Mouse (Mus musculus) hindbrain, embryonic 10.5 days (tissue): ENCODE data around the gene Psme4. TPM values are rescaled to one million over a fixed set of nuclear protein-coding genes. Genes with fewer than 3 reads are reported as not detected.

ENCODE experiments used
- DNase-seq: peaks from one replicate; pipeline ENCODE4 v3.0.0-alpha.2; 2017; ENCODE audit warnings: low spot score
- H3K27ac ChIP-seq: fragments of 300-500 bp; sonication (generic); 2 replicates; pipeline ENCODE4 v1.5.1; 2016; ENCODE audit warnings: mild to moderate bottlenecking, moderate library complexity
- H3K27me3 ChIP-seq: fragments of 300-500 bp; sonication (generic); 2 replicates; pipeline ENCODE4 v1.6.1; 2016; ENCODE audit warnings: mild to moderate bottlenecking; ENCODE audit not compliant: poor library complexity, insufficient read depth, severe bottlenecking
- H3K36me3 ChIP-seq: fragments of 300-500 bp; sonication (generic); 2 replicates; pipeline ENCODE4 v1.6.1; 2016; ENCODE audit warnings: mild to moderate bottlenecking, moderate library complexity
- H3K4me1 ChIP-seq: fragments of 300-500 bp; sonication (generic); replicated peaks from 2 replicates; pipeline ENCODE4 v1.6.1; 2016; ENCODE audit warnings: mild to moderate bottlenecking
- H3K4me3 ChIP-seq: fragments of 300-500 bp; sonication (generic); 2 replicates; pipeline ENCODE4 v1.5.1; 2016; ENCODE audit warnings: mild to moderate bottlenecking, moderate library complexity
- H3K9me3 ChIP-seq: fragments of 300-500 bp; sonication (generic); 2 replicates; pipeline ENCODE4 v1.6.1; 2016; ENCODE audit warnings: mild to moderate bottlenecking, moderate library complexity
- WGBS: fragments of 180-500 bp; shearing (Covaris S2); methylation state at CpG from one replicate; pipeline ENCODE4 v1.1.7; 2016; 5-methylcytosine and 5-hydroxymethylcytosine counted together
- polyA plus RNA-seq: library from polyadenylated mRNA; unstranded; fragments of >200 nt; fragmentation: Nextera tagmentation; extraction: Ambion mirVana; gene quantifications from 2 replicates; pipeline ENCODE4 v1.2.1, GENCODE M21; 2016

Gene Psme4
- polyA plus RNA-seq, 1 experiment from 2014 or later: 22.5 TPM

- H3K9me3 ChIP-seq: no peaks in the 10 kb centered on the region
- no peak overlapping the region for H3K27ac ChIP-seq
- H3K36me3 ChIP-seq: peaks cover 15% of the 10 kb centered on the region
- no peak overlapping the region for H3K4me3 ChIP-seq
- H3K4me1 ChIP-seq: no peaks in the 10 kb centered on the region
- peak; percentile 23 for DNase-seq
- no peaks in the 10 kb centered on the region for H3K27me3 ChIP-seq
- WGBS: 75% methylated on average over 1 of the region's 1 CpGs
Measured at GRCm38 (mm10) chr11:30799496-30799895, 28.0 kb downstream of the Psme4 start.

DNA sequence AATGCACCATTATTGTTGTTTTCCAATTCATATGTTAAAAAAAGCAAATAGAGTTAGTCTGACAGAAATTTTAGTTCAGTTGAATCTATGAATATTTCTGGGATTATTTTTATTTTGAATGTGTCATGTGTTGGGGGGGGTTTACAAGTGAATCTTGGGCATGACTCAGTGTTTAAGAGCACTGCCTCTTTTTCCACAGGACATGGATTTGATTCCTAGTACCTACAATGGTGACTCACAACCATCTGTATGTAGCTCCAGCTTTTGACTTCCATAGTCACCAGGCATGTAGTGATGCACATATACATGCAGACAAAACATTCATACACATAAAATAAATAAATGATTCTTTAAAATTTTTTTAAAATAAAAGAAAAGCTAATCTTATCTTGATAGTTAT lies 28.6 kb downstream of the Psme4 start:
- H3K4me1 ChIP-seq: no peaks in the 10 kb centered on the region
- H3K4me3 ChIP-seq: no peak overlapping the region
- no peaks in the 10 kb centered on the region for H3K27me3 ChIP-seq
- peaks cover 13% of the 10 kb centered on the region for H3K36me3 ChIP-seq
- H3K9me3 ChIP-seq: no peaks in the 10 kb centered on the region
- DNase-seq: no peak
- H3K27ac ChIP-seq: no peak overlapping the region

- peaks cover 20% of the 10 kb centered on the region for H3K36me3 ChIP-seq
- WGBS: 93% methylated on average over 1 of the region's 1 CpGs
- no peaks in the 10 kb centered on the region for H3K27me3 ChIP-seq
- DNase-seq: no peak
- no peaks in the 10 kb centered on the region for H3K4me1 ChIP-seq
- H3K27ac ChIP-seq: no peak overlapping the region
- H3K9me3 ChIP-seq: no peaks in the 10 kb centered on the region
- H3K4me3 ChIP-seq: no peak overlapping the region
Measured at GRCm38 (mm10) chr11:30802421-30802820, 30.9 kb downstream of the Psme4 start.

GRCm38 (mm10) chr11:30821116-30821515 lies 49.6 kb downstream of the Psme4 start:
- no peak overlapping the region for H3K4me3 ChIP-seq
- H3K36me3 ChIP-seq: peaks cover 97% of the 10 kb centered on the region
- H3K27ac ChIP-seq: no peak overlapping the region
- DNase-seq: no peak
- H3K27me3 ChIP-seq: no peaks in the 10 kb centered on the region
- 93% methylated on average over 5 of the region's 5 CpGs for WGBS
- H3K9me3 ChIP-seq: no peaks in the 10 kb centered on the region
- H3K4me1 ChIP-seq: no peaks in the 10 kb centered on the region

- H3K27me3 ChIP-seq: no peaks in the 10 kb centered on the region
- H3K27ac ChIP-seq: no peak overlapping the region
- WGBS: 95% methylated on average over 2 of the region's 2 CpGs
- H3K4me3 ChIP-seq: no peak overlapping the region
- H3K4me1 ChIP-seq: no peaks in the 10 kb centered on the region
- H3K36me3 ChIP-seq: peaks cover 95% of the 10 kb centered on the region
- no peaks in the 10 kb centered on the region for H3K9me3 ChIP-seq
- no peak for DNase-seq
Measured at GRCm38 (mm10) chr11:30838793-30839192, 67.3 kb downstream of the Psme4 start.

- no peak for DNase-seq
- Histone ChIP-seq H3K4me1 (no peaks in the 10 kb centered on the region), H3K9me3 (no peaks in the 10 kb centered on the region), H3K27ac (no peak overlapping the region), H3K27me3 (no peaks in the 10 kb centered on the region), H3K36me3 (peaks cover 87% of the 10 kb centered on the region), H3K4me3 (no peak overlapping the region)
- WGBS: 79% methylated on average over 1 of the region's 1 CpGs
Measured at GRCm38 (mm10) chr11:30844355-30844754, 72.8 kb downstream of the Psme4 start.

- Histone ChIP-seq H3K9me3 (no peaks in the 10 kb centered on the region), H3K4me3 (no peak overlapping the region), H3K4me1 (no peaks in the 10 kb centered on the region), H3K36me3 (peaks cover 69% of the 10 kb centered on the region), H3K27me3 (no peaks in the 10 kb centered on the region), H3K27ac (no peak overlapping the region)
- DNase-seq: no peak
Measured at GRCm38 (mm10) chr11:30872425-30872824, 100.9 kb downstream of the Psme4 start.

- H3K36me3 ChIP-seq: peaks cover 10% of the 10 kb centered on the region
- WGBS: 3% methylated on average over 41 of the region's 41 CpGs
- no peaks in the 10 kb centered on the region; the same call in 1 of the 2 replicates for H3K27me3 ChIP-seq
- peak within 1 kb of the TSS; percentile 78 for H3K27ac ChIP-seq
- peak; percentile 59 for DNase-seq
- H3K4me1 ChIP-seq: peaks cover 10% of the 10 kb centered on the region
- peak within 1 kb of the TSS; percentile 60 for H3K4me3 ChIP-seq
- H3K9me3 ChIP-seq: no peaks in the 10 kb centered on the region
Measured at GRCm38 (mm10) chr11:30885171-30885871, 113.8 kb downstream of the Psme4 start, which contains the start of the genes Gpr75 and Asb3. Gpr75 (plus strand) TSS chr11:30885358. Asb3 (plus strand) TSS chr11:30885416.

- Histone ChIP-seq H3K9me3 (no peaks in the 10 kb centered on the region), H3K4me1 (peaks cover 10% of the 10 kb centered on the region), H3K36me3 (no peaks in the 10 kb centered on the region), H3K4me3 (no peak overlapping the region), H3K27me3 (no peaks in the 10 kb centered on the region; the same call in 1 of the 2 replicates), H3K27ac (no peak overlapping the region)
- DNase-seq: no peak
- WGBS: 89% methylated on average over 2 of the region's 2 CpGs
Measured at GRCm38 (mm10) chr11:30888153-30888552, 116.6 kb downstream of the Psme4 start.

- 93% methylated on average over 1 of the region's 1 CpGs for WGBS
- Histone ChIP-seq H3K36me3 (no peaks in the 10 kb centered on the region), H3K9me3 (no peaks in the 10 kb centered on the region), H3K27ac (no peak overlapping the region), H3K27me3 (no peaks in the 10 kb centered on the region), H3K4me1 (no peaks in the 10 kb centered on the region), H3K4me3 (no peak overlapping the region)
- DNase-seq: no peak
Measured at GRCm38 (mm10) chr11:30896201-30896600, 124.7 kb downstream of the Psme4 start.

DNA sequence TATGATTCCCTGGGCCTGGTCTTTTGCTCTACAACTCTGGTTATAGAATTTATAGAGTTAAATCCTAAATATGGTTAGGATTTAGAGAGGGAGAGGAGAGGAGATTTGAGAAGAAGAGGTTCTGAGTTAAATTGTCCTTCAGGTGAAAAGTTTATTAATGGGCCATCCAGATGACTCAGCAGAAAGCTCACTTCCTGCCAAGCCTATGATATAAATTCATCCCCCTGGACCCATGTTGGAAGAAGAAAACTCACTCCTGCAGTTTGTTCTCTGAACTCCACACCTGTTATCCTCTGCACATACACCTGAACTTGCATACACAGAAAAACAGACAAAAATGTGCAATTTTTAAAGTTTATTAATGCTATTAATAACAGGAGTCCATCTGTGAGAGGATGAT lies 127.8 kb downstream of the Psme4 start:
- no peak overlapping the region for H3K4me3 ChIP-seq
- no peaks in the 10 kb centered on the region for H3K36me3 ChIP-seq
- DNase-seq: no peak
- no peaks in the 10 kb centered on the region for H3K4me1 ChIP-seq
- no peak overlapping the region for H3K27ac ChIP-seq
- no peaks in the 10 kb centered on the region for H3K9me3 ChIP-seq
- no peaks in the 10 kb centered on the region for H3K27me3 ChIP-seq

- DNase-seq: no peak
- Histone ChIP-seq H3K9me3 (no peaks in the 10 kb centered on the region), H3K27ac (no peak overlapping the region), H3K4me1 (no peaks in the 10 kb centered on the region), H3K36me3 (no peaks in the 10 kb centered on the region), H3K4me3 (no peak overlapping the region), H3K27me3 (no peaks in the 10 kb centered on the region)
- 91% methylated on average over 3 of the region's 3 CpGs for WGBS
Measured at GRCm38 (mm10) chr11:30912311-30912710, 140.8 kb downstream of the Psme4 start.

DNA sequence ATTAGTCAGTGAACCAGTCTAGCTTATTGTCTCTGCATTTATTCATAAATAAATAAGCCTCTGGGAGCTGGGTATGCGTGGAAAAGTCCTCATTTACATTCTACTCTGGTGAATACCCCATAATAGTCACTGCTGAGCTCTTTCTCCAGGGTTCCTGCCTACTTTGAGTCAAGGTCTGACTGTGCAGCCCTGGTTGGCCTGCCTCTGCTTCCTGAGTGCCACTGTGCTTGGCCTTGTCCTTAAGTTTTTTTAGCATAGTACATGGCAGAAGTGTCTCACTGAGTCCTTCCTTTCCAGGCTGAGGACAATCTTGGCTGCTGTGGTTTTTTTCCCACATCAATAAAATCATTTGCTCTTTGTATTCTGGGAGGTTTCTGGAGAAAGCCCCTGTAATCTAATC lies 149.1 kb downstream of the Psme4 start:
- 76% methylated on average over 1 of the region's 1 CpGs for WGBS
- peaks cover 24% of the 10 kb centered on the region for H3K36me3 ChIP-seq
- H3K4me1 ChIP-seq: no peaks in the 10 kb centered on the region
- no peaks in the 10 kb centered on the region for H3K9me3 ChIP-seq
- no peaks in the 10 kb centered on the region for H3K27me3 ChIP-seq
- no peak overlapping the region for H3K27ac ChIP-seq
- H3K4me3 ChIP-seq: no peak overlapping the region
- DNase-seq: no peak

- WGBS: 95% methylated on average over 3 of the region's 3 CpGs
- DNase-seq: no peak
- no peaks in the 10 kb centered on the region for H3K27me3 ChIP-seq
- H3K36me3 ChIP-seq: peaks cover 44% of the 10 kb centered on the region
- no peaks in the 10 kb centered on the region for H3K9me3 ChIP-seq
- H3K4me1 ChIP-seq: no peaks in the 10 kb centered on the region
- no peak overlapping the region for H3K4me3 ChIP-seq
- no peak overlapping the region for H3K27ac ChIP-seq
Measured at GRCm38 (mm10) chr11:30923283-30923682, 151.8 kb downstream of the Psme4 start.
